Mouse (Mus musculus) urinary bladder, postnatal 25 days (tissue): ENCODE results near the gene Nck1.
A peak's percentile ranks its signal among the peaks of the same experiment; 100 is the strongest.

Experiments
- DNase-seq: peaks from one replicate; pipeline ENCODE4 v3.0.0; 2022; ENCODE audit warnings: low spot score

Nck1 gene

DNA sequence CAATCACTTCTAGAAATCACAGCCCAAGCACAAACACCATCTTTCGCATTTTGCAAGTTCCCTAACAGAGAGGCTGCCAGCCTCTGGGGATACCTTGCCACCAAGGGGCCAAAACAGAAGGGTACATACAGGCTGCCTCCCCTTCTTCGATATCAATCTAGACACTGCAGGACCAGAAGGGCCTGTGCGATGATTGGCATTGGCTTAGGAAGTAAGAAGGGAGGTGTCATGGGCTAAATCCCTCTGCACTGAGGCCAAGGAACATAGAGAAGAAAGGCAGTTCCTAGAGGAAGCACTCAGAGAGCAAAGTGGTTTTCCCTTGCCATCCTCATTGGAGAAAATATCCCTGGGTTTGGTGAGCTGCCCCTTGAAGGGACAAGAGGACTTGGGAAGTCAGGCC is 76.3 kb downstream of the Nck1 start:
- no peak for DNase-seq

GRCm38 (mm10) chr9:100468151-100468550 is 77.8 kb downstream of the Nck1 start:
- DNase-seq: no peak

DNA sequence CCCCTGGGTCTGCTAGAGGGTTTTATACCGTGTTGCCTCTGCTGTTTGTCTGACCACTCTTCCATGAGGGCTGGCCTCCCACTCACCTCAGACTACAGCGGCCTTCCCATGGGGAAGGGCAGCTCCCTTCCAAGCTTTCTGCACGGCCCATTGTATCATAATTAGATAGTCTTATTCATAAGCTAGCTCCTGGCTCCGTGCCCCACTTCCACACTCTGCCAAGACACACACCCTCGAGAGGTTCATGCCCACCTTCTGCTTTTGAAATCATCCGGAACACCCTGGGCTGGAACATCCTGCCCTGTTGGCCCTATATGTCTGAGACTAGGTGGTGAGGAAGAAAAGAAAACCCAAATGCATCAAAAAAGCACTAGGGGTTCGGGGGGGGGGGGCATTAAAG is 78.3 kb downstream of the Nck1 start:
- DNase-seq: peak; percentile 33

- no peak for DNase-seq
These were observed 79.2 kb downstream of the Nck1 start for GRCm38 (mm10) chr9:100466743-100467142.

- no peak for DNase-seq
These were observed 79.9 kb downstream of the Nck1 start for GRCm38 (mm10) chr9:100465988-100466387.

DNA sequence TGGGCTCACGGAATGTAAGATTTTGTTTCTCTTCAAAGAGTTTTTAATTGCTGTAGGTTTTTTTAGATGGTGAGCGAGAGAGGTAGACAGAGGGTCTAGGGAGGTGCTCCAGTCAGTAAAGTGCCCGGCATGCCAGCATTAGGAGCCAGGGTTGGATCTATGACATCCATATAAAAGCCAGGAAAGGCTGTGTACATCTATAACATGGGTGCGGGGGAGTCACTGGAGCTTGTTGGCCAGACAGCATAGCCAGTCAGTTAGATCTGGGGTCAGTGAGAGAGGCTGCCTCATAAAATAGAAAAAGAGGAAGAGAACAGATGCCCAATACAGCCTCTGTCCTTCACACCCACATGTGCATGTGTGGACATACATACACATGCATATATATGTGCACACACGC is 80.6 kb downstream of the Nck1 start:
- DNase-seq: no peak

DNA sequence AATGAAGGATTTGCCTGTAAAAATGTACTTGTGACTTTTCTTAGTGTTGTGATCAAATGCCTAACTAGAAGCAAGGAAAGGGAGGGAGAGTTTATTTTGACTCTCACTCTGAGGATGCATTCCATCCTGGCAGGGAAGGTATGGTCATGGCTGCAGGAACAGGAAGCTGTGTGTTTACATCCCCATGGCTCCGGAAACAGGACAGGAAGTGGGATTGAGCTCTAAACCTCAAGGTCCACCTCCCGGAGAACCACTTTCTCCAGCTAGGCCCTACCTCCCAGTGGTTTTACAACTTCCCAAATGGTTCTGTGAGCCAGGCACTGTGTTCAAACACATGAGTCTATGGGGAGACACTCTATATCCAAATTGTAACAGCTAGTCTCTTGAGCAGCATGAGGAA is 82.2 kb downstream of the Nck1 start:
- no peak for DNase-seq

DNA sequence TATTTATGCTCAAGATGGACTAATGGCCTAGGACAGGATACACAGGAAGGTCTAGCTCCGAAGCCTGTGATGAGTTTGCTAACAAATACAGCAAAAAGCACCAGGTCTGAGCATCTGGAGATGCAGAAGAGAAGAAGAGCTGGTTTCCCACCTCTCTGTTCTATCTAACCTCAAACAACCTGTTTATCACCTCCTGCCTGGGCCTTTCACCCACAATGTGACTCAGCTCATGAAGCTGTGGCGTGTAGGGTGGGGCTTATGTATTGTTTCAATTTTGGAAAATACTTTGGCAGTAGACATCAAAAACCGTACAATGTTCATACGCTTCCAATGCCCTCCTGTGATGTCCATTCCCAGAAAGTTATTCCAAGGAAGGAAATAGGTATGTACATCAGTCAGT is 83.8 kb downstream of the Nck1 start:
- no peak for DNase-seq

DNA sequence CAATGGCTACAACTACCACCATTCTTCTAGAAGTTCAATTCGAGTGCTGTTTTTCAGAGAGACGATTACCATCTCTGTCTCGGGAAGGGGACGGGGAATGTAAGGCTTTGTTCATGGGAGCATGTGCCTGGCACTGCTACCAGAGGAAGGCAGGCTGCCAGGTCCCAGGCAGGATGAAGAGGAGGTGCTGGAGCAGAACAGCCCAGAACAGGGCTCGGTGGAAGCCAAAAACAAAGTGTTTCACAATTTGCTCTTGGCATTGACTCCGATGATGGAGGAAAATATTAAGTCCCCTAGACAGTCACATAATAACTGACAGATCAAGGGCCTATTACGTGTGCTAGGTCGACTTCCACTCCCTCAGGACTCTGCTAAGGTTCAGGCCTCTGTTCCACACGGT is 84.3 kb downstream of the Nck1 start:
- DNase-seq: no peak

DNA sequence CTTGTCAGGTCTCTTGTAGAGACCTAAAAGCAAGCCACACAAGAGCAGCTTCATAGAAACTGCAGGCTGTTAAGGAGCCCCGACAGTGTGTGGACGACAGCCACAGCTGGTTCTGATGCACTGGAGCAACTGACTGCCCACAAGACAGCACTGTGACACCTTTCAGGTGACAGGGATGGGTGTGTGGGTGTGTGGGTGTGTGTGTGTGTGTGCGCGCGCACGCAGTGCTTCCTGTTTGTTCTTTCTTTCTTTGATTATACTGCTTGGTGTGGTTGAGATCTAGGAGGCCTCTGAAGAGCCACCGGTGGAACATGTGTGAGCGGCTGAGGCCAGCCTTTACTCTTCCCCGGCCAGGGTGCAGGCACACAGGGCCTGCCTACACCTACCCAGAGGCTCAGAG is 85.7 kb downstream of the Nck1 start:
- no peak for DNase-seq

DNA sequence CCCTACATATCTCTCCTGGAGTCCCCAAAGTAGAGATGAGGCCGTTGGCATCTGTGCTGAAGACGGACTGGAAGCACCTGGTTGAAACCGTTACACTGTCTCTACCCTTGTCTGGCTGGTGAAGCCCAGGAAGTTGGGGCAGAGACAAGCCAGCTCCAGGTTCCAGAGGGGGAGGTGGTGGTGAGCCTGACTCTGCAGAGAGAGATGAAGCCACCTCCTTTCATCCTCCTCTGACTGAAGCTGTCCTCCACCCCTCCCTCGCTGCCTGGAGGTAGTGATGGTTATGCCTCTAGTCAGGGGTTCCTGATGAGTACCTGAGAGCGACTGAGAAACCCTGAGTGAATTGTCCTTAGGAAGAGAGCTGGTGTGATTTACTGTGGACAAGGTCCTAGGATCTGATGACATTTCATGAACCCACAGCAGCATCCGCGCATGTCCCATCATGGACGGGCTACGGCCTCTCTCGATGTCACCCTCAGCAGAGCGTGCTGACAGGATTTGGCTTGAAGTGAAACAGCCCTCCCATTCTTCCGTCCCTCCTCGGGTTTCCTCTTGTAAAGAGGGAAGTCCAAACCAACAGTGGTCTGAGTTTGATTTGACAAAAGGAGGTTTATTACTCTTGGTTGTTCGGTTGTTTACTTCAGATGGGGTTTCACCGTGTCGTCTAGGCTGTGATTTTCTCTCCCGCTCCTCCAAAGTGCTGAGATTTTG is 87.8 kb downstream of the Nck1 start:
- no peak for DNase-seq

DNA sequence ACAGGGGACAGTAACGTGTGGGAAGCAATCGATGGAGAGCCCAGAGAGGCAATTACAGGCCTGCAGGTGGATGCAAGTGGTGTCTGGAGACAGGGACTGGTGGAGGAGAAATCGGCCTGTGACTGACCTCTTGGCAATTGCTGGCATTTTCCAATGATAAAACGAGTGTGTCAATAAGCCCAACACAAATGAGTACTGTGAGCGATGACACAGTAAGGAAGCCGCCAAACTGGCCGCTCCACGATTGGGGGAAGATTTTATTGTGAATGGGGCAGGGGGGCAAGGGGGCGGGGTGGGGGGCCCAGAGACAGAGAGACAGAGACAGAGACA is 91.3 kb downstream of the Nck1 start:
- DNase-seq: no peak

DNA sequence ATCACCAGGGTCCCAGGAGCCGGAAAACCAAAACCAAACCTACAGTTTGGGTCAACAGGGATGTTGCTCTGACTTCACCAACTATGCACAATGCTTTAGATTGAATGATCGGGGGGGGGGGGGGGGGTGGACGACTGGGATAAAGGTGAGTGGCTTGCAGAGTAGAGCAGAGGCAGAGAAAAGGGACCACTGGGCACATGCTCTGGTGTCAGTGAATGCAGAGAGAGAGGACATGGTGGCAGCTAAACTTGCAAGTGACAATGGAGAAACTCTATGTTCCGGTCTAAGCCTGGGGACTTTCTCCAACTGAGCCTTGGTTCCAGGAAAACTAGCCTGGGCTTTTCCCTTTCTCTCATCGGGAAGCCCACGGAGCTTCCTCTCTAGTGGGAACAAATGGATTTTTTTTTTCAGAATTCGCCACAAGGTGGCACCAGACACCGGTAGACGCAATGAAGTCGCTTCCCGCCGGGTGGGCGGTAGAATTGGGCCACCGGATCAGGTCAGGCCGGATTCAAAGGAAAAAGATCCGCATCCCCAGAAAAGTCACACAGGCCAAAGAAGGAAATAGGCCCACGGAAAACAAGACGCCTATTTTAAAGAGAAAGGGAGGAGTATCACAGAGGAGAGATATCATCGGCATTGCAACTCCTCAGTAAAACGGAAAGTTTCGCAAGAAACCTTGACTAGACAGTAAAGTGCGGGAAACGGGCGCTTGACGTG is 91.8 kb downstream of the Nck1 start:
- peak; percentile 75 for DNase-seq

DNA sequence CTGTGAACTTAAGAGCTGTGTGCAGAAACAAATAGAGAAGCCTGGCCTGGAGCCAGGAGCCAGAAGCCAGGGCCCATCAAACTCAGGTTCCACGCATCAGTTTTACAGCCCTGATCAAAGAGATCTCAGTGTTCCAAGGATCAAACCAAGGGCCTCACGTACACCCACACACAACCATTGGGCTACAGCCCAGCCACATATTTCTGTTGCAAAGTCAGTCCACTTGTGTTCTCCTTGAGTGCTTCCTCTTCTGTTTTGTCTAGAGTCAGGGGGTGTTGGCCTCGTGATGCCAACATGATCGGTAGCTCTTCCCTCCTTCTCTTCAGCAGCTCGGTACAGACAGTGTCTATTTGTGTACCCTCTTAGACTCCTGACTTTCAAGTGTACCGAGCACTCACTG is 93.5 kb downstream of the Nck1 start:
- DNase-seq: no peak

DNA sequence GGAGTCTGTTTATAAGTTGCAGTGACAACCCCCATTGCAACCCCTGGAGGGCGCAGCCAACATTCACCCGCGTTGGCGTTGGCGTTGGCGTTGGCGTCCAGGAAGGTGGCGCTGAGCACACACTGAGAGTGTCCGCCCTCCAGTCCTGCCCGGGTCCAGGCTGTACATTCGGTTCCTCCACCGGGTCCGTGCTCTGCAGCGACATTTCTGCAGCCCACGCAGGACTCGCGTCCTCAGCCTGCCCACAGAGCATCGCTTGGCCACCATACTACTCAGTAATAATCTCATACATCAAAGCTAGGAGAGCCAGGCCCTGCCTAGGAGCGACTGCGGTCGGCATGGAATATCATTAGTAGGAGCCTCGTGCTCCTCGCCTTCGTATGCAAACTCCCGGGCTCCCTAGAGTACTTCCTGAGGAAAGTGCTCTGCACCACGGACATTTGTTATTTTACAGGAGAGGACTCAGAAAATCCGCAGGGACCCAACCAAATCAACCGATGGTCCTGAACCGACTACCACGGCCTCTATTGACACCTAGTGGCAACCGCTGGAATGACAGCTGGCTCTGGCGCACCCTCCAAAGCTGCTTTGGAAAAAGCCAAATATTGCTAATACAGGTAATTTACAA is 99.8 kb downstream of the Nck1 start:
- DNase-seq: peak; percentile 79
